Mouse (Mus musculus) midbrain, embryonic 12.5 days (tissue): ENCODE data around the gene Glb1l. TPM values are rescaled to one million over a fixed set of nuclear protein-coding genes. Genes with fewer than 3 reads are reported as not detected.

ENCODE experiments used
- ATAC-seq: fragments of 200-750 bp; cut with Nextera tagmentation; 2 replicates; pipeline ENCODE4 v1.8.0; 2017; ENCODE audit warnings: low read depth, moderate TSS enrichment, moderate library complexity; ENCODE audit not compliant: low FRiP score
- H3K27ac ChIP-seq: fragments of 300-500 bp; sonication (generic); replicated peaks from 2 replicates; pipeline ENCODE4 v1.5.1; 2016; ENCODE audit warnings: mild to moderate bottlenecking
- H3K27me3 ChIP-seq: fragments of 300-500 bp; sonication (generic); 2 replicates; pipeline ENCODE4 v1.6.1; 2016; ENCODE audit warnings: mild to moderate bottlenecking
- H3K36me3 ChIP-seq: fragments of 300-500 bp; sonication (generic); 2 replicates; pipeline ENCODE4 v1.6.1; 2016
- H3K4me1 ChIP-seq: fragments of 300-500 bp; sonication (generic); 2 replicates; pipeline ENCODE4 v1.6.1; 2016
- H3K4me2 ChIP-seq: fragments of 300-500 bp; sonication (generic); replicated peaks from 2 replicates; pipeline ENCODE4 v1.6.1; 2016; ENCODE audit warnings: mild to moderate bottlenecking, moderate library complexity
- H3K4me3 ChIP-seq: fragments of 300-500 bp; sonication (generic); 2 replicates; pipeline ENCODE4 v1.5.1; 2016; ENCODE audit warnings: mild to moderate bottlenecking
- H3K9ac ChIP-seq: fragments of 300-500 bp; sonication (generic); replicated peaks from 2 replicates; pipeline ENCODE4 v1.6.1; 2016; ENCODE audit warnings: mild to moderate bottlenecking, moderate library complexity
- H3K9me3 ChIP-seq: fragments of 300-500 bp; sonication (generic); 2 replicates; pipeline ENCODE4 v1.6.1; 2016; ENCODE audit warnings: mild to moderate bottlenecking
- WGBS: fragments of 180-500 bp; shearing (Covaris S2); methylation state at CpG from one replicate; pipeline ENCODE4 v1.1.7; 2016; 5-methylcytosine and 5-hydroxymethylcytosine counted together
- polyA plus RNA-seq: library from polyadenylated mRNA; unstranded; fragments of >200 nt; fragmentation: Nextera tagmentation; extraction: Ambion mirVana; gene quantifications from 2 replicates; pipeline ENCODE4 v1.2.1, GENCODE M21; 2016

Gene Glb1l
- polyA plus RNA-seq, 1 experiment from 2014 or later, result 25.7 TPM

GRCm38 (mm10) chr1:75187914-75188483 is 22.6 kb downstream of the Glb1l start:
- H3K9me3 ChIP-seq, result no peaks in the 10 kb centered on the region
- no peaks in the 10 kb centered on the region for H3K27me3 ChIP-seq
- H3K27ac ChIP-seq, result no peak overlapping the region
- WGBS, result 91% methylated on average over 2 of the region's 2 CpGs
- H3K4me1 ChIP-seq, result peaks cover 20% of the 10 kb centered on the region
- H3K9ac ChIP-seq, result no peak overlapping the region
- H3K4me2 ChIP-seq, result no peak overlapping the region
- ATAC-seq, result no peak
- peaks cover 48% of the 10 kb centered on the region for H3K36me3 ChIP-seq
- no peak overlapping the region for H3K4me3 ChIP-seq

GRCm38 (mm10) chr1:75187126-75187525 is 23.5 kb downstream of the Glb1l start:
- H3K27me3 ChIP-seq, result no peaks in the 10 kb centered on the region
- H3K4me3 ChIP-seq, result no peak overlapping the region
- H3K9ac ChIP-seq, result no peak overlapping the region
- H3K4me1 ChIP-seq, result peaks cover 17% of the 10 kb centered on the region
- no peak overlapping the region for H3K27ac ChIP-seq
- H3K9me3 ChIP-seq, result no peaks in the 10 kb centered on the region
- no peak overlapping the region for H3K4me2 ChIP-seq
- no peak for ATAC-seq
- H3K36me3 ChIP-seq, result peaks cover 57% of the 10 kb centered on the region

GRCm38 (mm10) chr1:75185495-75185894 is 25.1 kb downstream of the Glb1l start:
- H3K4me1 ChIP-seq, result 0 out of 2 replicates have a peak, but pooled peaks cover 11% of the 10 kb centered on the region
- no peak for ATAC-seq
- no peaks in the 10 kb centered on the region for H3K27me3 ChIP-seq
- H3K9ac ChIP-seq, result no peak overlapping the region
- no peaks in the 10 kb centered on the region for H3K9me3 ChIP-seq
- no peak overlapping the region for H3K4me3 ChIP-seq
- no peak overlapping the region for H3K27ac ChIP-seq
- H3K4me2 ChIP-seq, result no peak overlapping the region
- WGBS, result 94% methylated on average over 11 of the region's 11 CpGs
- peaks cover 65% of the 10 kb centered on the region for H3K36me3 ChIP-seq

- peaks cover 57% of the 10 kb centered on the region for H3K36me3 ChIP-seq
- H3K27ac ChIP-seq, result no peak overlapping the region
- no peak overlapping the region for H3K9ac ChIP-seq
- no peaks in the 10 kb centered on the region for H3K27me3 ChIP-seq
- H3K4me3 ChIP-seq, result no peak overlapping the region
- H3K4me1 ChIP-seq, result peaks cover 23% of the 10 kb centered on the region
- no peak overlapping the region for H3K4me2 ChIP-seq
- no peak for ATAC-seq
- H3K9me3 ChIP-seq, result no peaks in the 10 kb centered on the region
- WGBS, result 75% methylated on average over 4 of the region's 4 CpGs
These were observed 28.5 kb downstream of the Glb1l start for GRCm38 (mm10) chr1:75182160-75182559.

- Histone ChIP-seq H3K27ac (no peak overlapping the region), H3K9ac (no peak overlapping the region), H3K4me1 (peaks cover 23% of the 10 kb centered on the region), H3K27me3 (no peaks in the 10 kb centered on the region), H3K4me2 (no peak overlapping the region), H3K36me3 (peaks cover 56% of the 10 kb centered on the region), H3K4me3 (no peak overlapping the region), H3K9me3 (no peaks in the 10 kb centered on the region)
- ATAC-seq, result no peak
- 84% methylated on average over 4 of the region's 4 CpGs for WGBS
These were observed 29.2 kb downstream of the Glb1l start for GRCm38 (mm10) chr1:75181377-75181870.

- peaks cover 54% of the 10 kb centered on the region for H3K36me3 ChIP-seq
- peaks cover 23% of the 10 kb centered on the region for H3K4me1 ChIP-seq
- H3K27ac ChIP-seq, result no peak overlapping the region
- H3K4me3 ChIP-seq, result peak overlapping the region; percentile 61
- no peak overlapping the region for H3K9ac ChIP-seq
- H3K27me3 ChIP-seq, result no peaks in the 10 kb centered on the region
- ATAC-seq, result peak; percentile 21; the same call in 1 of the 2 replicates
- H3K4me2 ChIP-seq, result peak overlapping the region; percentile 99
- 49% methylated on average over 6 of the region's 7 CpGs for WGBS
- H3K9me3 ChIP-seq, result no peaks in the 10 kb centered on the region
These were observed 29.9 kb downstream of the Glb1l start for GRCm38 (mm10) chr1:75180741-75181140.

- H3K4me2 ChIP-seq, result peak within 1 kb of the TSS; percentile 99
- H3K27me3 ChIP-seq, result no peaks in the 10 kb centered on the region
- H3K27ac ChIP-seq, result peak within 1 kb of the TSS; percentile 63
- peak within 1 kb of the TSS; percentile 71 for H3K9ac ChIP-seq
- ATAC-seq, result peak; percentile 93
- H3K4me1 ChIP-seq, result peaks cover 23% of the 10 kb centered on the region
- no peaks in the 10 kb centered on the region for H3K9me3 ChIP-seq
- WGBS, result under 1% methylated on average over 31 of the region's 31 CpGs
- H3K36me3 ChIP-seq, result peaks cover 54% of the 10 kb centered on the region
- H3K4me3 ChIP-seq, result peak within 1 kb of the TSS; percentile 61
These were observed 30.5 kb downstream of the Glb1l start, which contains the start of gene Abcb6 for GRCm38 (mm10) chr1:75180105-75180590. Gene Abcb6 (minus strand): TSS chr1:75180392.

GRCm38 (mm10) chr1:75179334-75180104 is 31.1 kb downstream of the Glb1l start:
- ATAC-seq, result peak; percentile 50; the same call in 1 of the 2 replicates
- 12% methylated on average over 23 of the region's 23 CpGs for WGBS
- H3K36me3 ChIP-seq, result peaks cover 54% of the 10 kb centered on the region

GRCm38 (mm10) chr1:75168472-75169464 is 41.8 kb downstream of the Glb1l start, which contains the start of gene Zfand2b:
Gene Zfand2b (plus strand): TSS chr1:75168646.
- peak within 1 kb of the TSS; percentile 79 for H3K27ac ChIP-seq
- H3K9me3 ChIP-seq, result no peaks in the 10 kb centered on the region
- peaks cover 40% of the 10 kb centered on the region for H3K36me3 ChIP-seq
- peak within 1 kb of the TSS; percentile 60 for H3K4me3 ChIP-seq
- peaks cover 10% of the 10 kb centered on the region for H3K4me1 ChIP-seq
- peak within 1 kb of the TSS; percentile 52 for H3K9ac ChIP-seq
- peak within 1 kb of the TSS; percentile 65 for H3K4me2 ChIP-seq
- ATAC-seq, result peak; percentile 96
- no peaks in the 10 kb centered on the region for H3K27me3 ChIP-seq
- WGBS, result under 1% methylated on average over 59 of the region's 59 CpGs

More at GRCm38 (mm10) chr1:75179334-75180104, 31.1 kb downstream of the Glb1l start:
- Histone ChIP-seq H3K9me3 (no peaks in the 10 kb centered on the region), H3K27ac (peak overlapping the region; percentile 63), H3K4me1 (peaks cover 23% of the 10 kb centered on the region), H3K9ac (peak overlapping the region; percentile 71), H3K4me3 (peak overlapping the region; percentile 61), H3K27me3 (no peaks in the 10 kb centered on the region), H3K4me2 (peak overlapping the region; percentile 99)

GRCm38 (mm10) chr1:75168093-75168471 is 42.5 kb downstream of the Glb1l start:
- WGBS, result 11% methylated on average over 7 of the region's 7 CpGs
- 0 out of 2 replicates have a peak overlapping the region, but pooled peaks have one; percentile 79 for H3K27ac ChIP-seq
- H3K9me3 ChIP-seq, result no peaks in the 10 kb centered on the region
- no peaks in the 10 kb centered on the region for H3K27me3 ChIP-seq
- H3K9ac ChIP-seq, result no peak overlapping the region; the same call in 1 of the 2 replicates
- peak; percentile 42 for ATAC-seq
- peak overlapping the region; percentile 65 for H3K4me2 ChIP-seq
- peak overlapping the region; percentile 60 for H3K4me3 ChIP-seq
- peaks cover 33% of the 10 kb centered on the region for H3K36me3 ChIP-seq
- H3K4me1 ChIP-seq, result peaks cover 10% of the 10 kb centered on the region

- H3K9ac ChIP-seq, result no peak overlapping the region
- H3K4me2 ChIP-seq, result no peak overlapping the region
- no peak for ATAC-seq
- H3K4me1 ChIP-seq, result no peaks in the 10 kb centered on the region
- WGBS, result 83% methylated on average over 4 of the region's 4 CpGs
- no peak overlapping the region for H3K4me3 ChIP-seq
- no peak overlapping the region for H3K27ac ChIP-seq
- H3K36me3 ChIP-seq, result no peaks in the 10 kb centered on the region
- no peaks in the 10 kb centered on the region for H3K9me3 ChIP-seq
- no peaks in the 10 kb centered on the region for H3K27me3 ChIP-seq
These were observed 50.4 kb downstream of the Glb1l start for GRCm38 (mm10) chr1:75160256-75160617.
